Mouse (Mus musculus) neural tube, embryonic 14.5 days (tissue): ENCODE measurements at regions not wholly inside any gene's neighbourhood (a gene's known extent, or its start where the extent isn't known, plus 50 kb on each side); places are given as distances from the start of the nearest gene placed in this dataset.
"Not testable (repeated sequence)": the region's sequence is repeated elsewhere in the genome, so short reads cannot be mapped to it uniquely, and the experiment has no call there.

Source experiments
- ATAC-seq: fragments of 200-750 bp; cut with Nextera tagmentation; 2 replicates; pipeline ENCODE4 v1.8.0; 2017; ENCODE audit warnings: low read depth, mild to moderate bottlenecking, moderate TSS enrichment, moderate library complexity
- H3K27ac ChIP-seq: fragments of 300-500 bp; sonication (generic); 2 replicates; pipeline ENCODE4 v1.5.1; 2014; ENCODE audit warnings: low read depth, mild to moderate bottlenecking, control low read depth, low read length, moderate library complexity, mixed read lengths
- H3K27me3 ChIP-seq: fragments of 300-500 bp; sonication (generic); 2 replicates; pipeline ENCODE4 v1.6.1; 2014; ENCODE audit warnings: low read length; ENCODE audit not compliant: control insufficient read depth, insufficient read depth
- H3K36me3 ChIP-seq: fragments of 300-500 bp; sonication (generic); 2 replicates; pipeline ENCODE4 v1.6.1; 2014; ENCODE audit warnings: low read length, mixed read lengths; ENCODE audit not compliant: control insufficient read depth, insufficient read depth
- H3K4me1 ChIP-seq: fragments of 300-500 bp; sonication (generic); 2 replicates; pipeline ENCODE4 v1.6.1; 2014; ENCODE audit warnings: low read length; ENCODE audit not compliant: control insufficient read depth, insufficient read depth
- H3K4me2 ChIP-seq: fragments of 300-500 bp; sonication (generic); 2 replicates; pipeline ENCODE4 v1.6.1; 2014; ENCODE audit warnings: mild to moderate bottlenecking, low read depth, low read length, control low read depth
- H3K4me3 ChIP-seq: fragments of 300-500 bp; sonication (generic); 2 replicates; pipeline ENCODE4 v1.5.1; 2014; ENCODE audit warnings: low read depth, low read length, control low read depth, mixed read lengths
- H3K9ac ChIP-seq: fragments of 300-500 bp; sonication (generic); replicated peaks from 2 replicates; pipeline ENCODE4 v1.6.1; 2014; ENCODE audit warnings: low read depth, mild to moderate bottlenecking, control low read depth, low read length, mixed read lengths
- H3K9me3 ChIP-seq: fragments of 300-500 bp; sonication (generic); 2 replicates; pipeline ENCODE4 v1.6.1; 2016; ENCODE audit warnings: low read length; ENCODE audit not compliant: control insufficient read depth
- WGBS: fragments of 180-500 bp; shearing (Covaris S2); extraction: QIAGEN DNeasy Blood & Tissue Kit; methylation state at CpG from one replicate; pipeline ENCODE4 v1.1.7; 2014; 5-methylcytosine and 5-hydroxymethylcytosine counted together

DNA sequence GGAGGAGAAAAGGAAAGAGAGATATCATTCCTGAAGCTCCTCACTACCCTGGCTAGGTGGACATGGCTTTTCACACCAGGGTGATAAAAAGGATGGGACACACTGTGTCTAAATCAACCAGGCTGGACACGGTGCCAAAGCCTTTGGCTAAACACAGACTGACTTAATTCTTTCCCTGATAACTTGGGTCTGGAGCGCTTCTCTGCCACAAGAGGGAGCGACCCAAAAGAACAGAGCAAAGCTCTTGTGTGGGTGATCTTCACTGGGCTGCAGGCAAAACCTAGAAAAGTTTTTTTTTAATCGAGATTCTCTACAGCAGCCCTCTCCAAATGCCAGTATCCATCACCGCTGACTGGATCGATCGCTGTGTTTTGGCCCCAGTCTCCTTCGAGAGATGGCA lies 70.7 kb upstream of the Irx2 start:
- Histone ChIP-seq H3K4me3 (no peak overlapping the region), H3K9me3 (no peaks in the 10 kb centered on the region), H3K4me1 (no peaks in the 10 kb centered on the region), H3K4me2 (no peak overlapping the region), H3K27me3 (no peaks in the 10 kb centered on the region), H3K9ac (no peak overlapping the region), H3K36me3 (no peaks in the 10 kb centered on the region), H3K27ac (no peak overlapping the region)
- 70% methylated on average over 8 of the region's 8 CpGs for WGBS
- ATAC-seq, result no peak

DNA sequence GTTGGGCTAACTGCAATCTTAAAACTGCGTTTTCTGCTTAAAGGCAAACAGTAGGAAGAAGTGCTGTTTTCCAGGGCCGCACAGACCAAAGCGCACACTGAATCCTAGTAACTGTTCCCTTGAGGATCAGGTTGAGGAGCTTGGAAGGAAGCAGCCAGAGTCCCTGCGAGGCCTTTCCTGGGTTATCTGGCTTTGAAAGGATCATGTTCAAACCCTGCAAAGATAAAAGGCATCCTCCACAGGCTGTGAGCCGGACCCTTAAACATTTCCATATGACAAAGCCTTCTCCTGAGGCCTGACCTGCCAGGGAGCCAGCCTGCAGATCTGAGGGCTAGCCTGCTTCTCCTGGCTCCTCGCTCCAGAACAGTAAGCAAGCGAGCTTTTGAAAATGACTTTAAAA lies 56.7 kb upstream of the Irx2 start:
- WGBS, result 40% methylated on average over 7 of the region's 7 CpGs
- Histone ChIP-seq H3K27ac (no peak overlapping the region), H3K4me1 (no peaks in the 10 kb centered on the region), H3K4me3 (no peak overlapping the region), H3K9me3 (no peaks in the 10 kb centered on the region), H3K9ac (no peak overlapping the region), H3K36me3 (no peaks in the 10 kb centered on the region), H3K27me3 (0 out of 2 replicates have a peak, but pooled peaks cover 2% of the 10 kb centered on the region), H3K4me2 (no peak overlapping the region)
- ATAC-seq, result no peak

DNA sequence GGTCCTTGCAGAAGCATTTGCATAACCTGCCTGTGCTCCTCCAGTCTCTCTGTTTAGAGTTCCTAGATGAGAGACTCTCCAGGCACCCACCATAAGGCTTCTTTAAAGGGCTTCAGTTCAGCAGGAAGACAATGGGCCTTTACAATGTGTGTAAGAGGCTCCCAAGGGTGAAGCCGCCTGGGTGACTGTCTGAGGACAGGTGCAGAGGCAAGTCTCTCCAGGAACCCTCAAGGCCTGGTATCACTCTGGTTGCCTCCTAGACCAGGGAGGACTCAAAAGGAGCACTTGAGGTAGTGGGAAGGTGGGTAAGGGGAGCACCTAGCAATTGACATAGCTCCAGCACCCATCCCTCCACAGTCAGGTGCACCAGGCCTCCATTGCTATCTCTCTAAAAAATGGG lies 55.8 kb upstream of the Irx2 start:
- 26% methylated on average over 1 of the region's 1 CpGs for WGBS
- ATAC-seq, result no peak
- H3K4me3 ChIP-seq, result no peak overlapping the region
- H3K9ac ChIP-seq, result no peak overlapping the region
- no peak overlapping the region for H3K4me2 ChIP-seq
- H3K4me1 ChIP-seq, result no peaks in the 10 kb centered on the region
- H3K27ac ChIP-seq, result no peak overlapping the region
- H3K27me3 ChIP-seq, result 0 out of 2 replicates have a peak, but pooled peaks cover 2% of the 10 kb centered on the region
- no peaks in the 10 kb centered on the region for H3K36me3 ChIP-seq
- no peaks in the 10 kb centered on the region for H3K9me3 ChIP-seq

DNA sequence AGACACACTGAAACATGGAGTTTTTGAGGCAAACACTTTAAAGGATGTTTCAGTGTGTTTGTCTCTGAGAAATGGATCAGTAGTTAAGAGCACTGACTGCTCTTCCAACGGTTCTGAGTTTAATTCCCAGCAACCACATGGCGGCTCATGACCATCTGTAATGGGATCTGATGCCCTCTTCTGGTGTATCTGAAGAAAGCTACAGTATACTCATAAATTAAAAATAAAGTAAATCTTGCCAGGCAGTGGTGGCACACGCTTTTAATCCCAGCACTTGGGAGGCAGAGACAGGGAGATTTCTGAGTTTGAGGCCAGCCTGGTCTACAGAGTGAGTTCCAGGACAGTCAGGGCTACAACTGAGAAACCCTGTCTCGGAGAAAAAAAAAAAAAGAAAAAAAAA lies 54.5 kb upstream of the Irx2 start:
- H3K9me3 ChIP-seq, H3K9ac ChIP-seq, H3K36me3 ChIP-seq, H3K4me2 ChIP-seq, H3K27me3 ChIP-seq, H3K4me1 ChIP-seq, ATAC-seq, H3K4me3 ChIP-seq, H3K27ac ChIP-seq: not testable (repeated sequence)
- 71% methylated on average over 4 of the region's 4 CpGs for WGBS

GRCm38 (mm10) chr13:72576485-72576884 lies 52.1 kb upstream of the Irx2 start:
- ATAC-seq, result no peak
- Histone ChIP-seq H3K27me3 (0 out of 2 replicates have a peak, but pooled peaks cover 2% of the 10 kb centered on the region), H3K9me3 (no peaks in the 10 kb centered on the region), H3K27ac (no peak overlapping the region), H3K4me3 (no peak overlapping the region), H3K4me1 (no peaks in the 10 kb centered on the region), H3K36me3 (no peaks in the 10 kb centered on the region), H3K9ac (no peak overlapping the region), H3K4me2 (no peak overlapping the region)
- WGBS, result 35% methylated on average over 6 of the region's 6 CpGs

- Histone ChIP-seq H3K4me2 (no peak overlapping the region), H3K9me3 (no peaks in the 10 kb centered on the region), H3K4me3 (no peak overlapping the region), H3K4me1 (no peaks in the 10 kb centered on the region), H3K27me3 (0 out of 2 replicates have a peak, but pooled peaks cover 2% of the 10 kb centered on the region), H3K27ac (no peak overlapping the region), H3K36me3 (no peaks in the 10 kb centered on the region), H3K9ac (no peak overlapping the region)
- ATAC-seq, result no peak
- 82% methylated on average over 3 of the region's 3 CpGs for WGBS
Measured at GRCm38 (mm10) chr13:72578416-72578815, 50.2 kb upstream of the Irx2 start.
